Mouse (Mus musculus) right cerebral cortex, postnatal 10 days (tissue): ENCODE data around the gene Megf11.

ENCODE experiments used
- DNase-seq, 2 experiments: peaks; one replicate each; pipeline ENCODE4 v3.0.0; 2021; ENCODE audit warnings: low spot score in 2 of 2

The Megf11 gene

GRCm38 (mm10) chr9:64385511-64386465 is at the start of gene Megf11:
Megf11 (plus strand) TSS chr9:64385626.
- peak; percentile 67 to 75 for DNase-seq

GRCm38 (mm10) chr9:64335825-64336224 is 49.6 kb upstream of the Megf11 start:
- DNase-seq, result no peak

GRCm38 (mm10) chr9:64339361-64339760 is 46.1 kb upstream of the Megf11 start:
- DNase-seq, result no peak

- DNase-seq, result peak; percentile 75 to 77
Observed at GRCm38 (mm10) chr9:64340351-64341253, 44.8 kb upstream of the Megf11 start.

- no peak for DNase-seq
Observed at GRCm38 (mm10) chr9:64341254-64341566, 44.2 kb upstream of the Megf11 start, which contains the start of gene Dis3l. Dis3l (minus strand) TSS chr9:64341288.

GRCm38 (mm10) chr9:64341671-64342070 is 43.8 kb upstream of the Megf11 start:
- DNase-seq, result no peak

- no peak for DNase-seq
Observed at GRCm38 (mm10) chr9:64343656-64344055, 41.8 kb upstream of the Megf11 start.

GRCm38 (mm10) chr9:64345931-64346330 is 39.5 kb upstream of the Megf11 start:
- DNase-seq, result no peak

- DNase-seq, result no peak
Observed at GRCm38 (mm10) chr9:64347377-64347776, 38.0 kb upstream of the Megf11 start.

- DNase-seq, result no peak
Observed at GRCm38 (mm10) chr9:64349490-64349889, 35.9 kb upstream of the Megf11 start.

GRCm38 (mm10) chr9:64351191-64351590 is 34.2 kb upstream of the Megf11 start:
- no peak for DNase-seq

GRCm38 (mm10) chr9:64355627-64356026 is 29.8 kb upstream of the Megf11 start:
- DNase-seq, result peak; percentile 53 to 63

- DNase-seq, result no peak
Observed at GRCm38 (mm10) chr9:64361231-64361950, 24.0 kb upstream of the Megf11 start.

GRCm38 (mm10) chr9:64369871-64370270 is 15.6 kb upstream of the Megf11 start:
- no peak for DNase-seq

GRCm38 (mm10) chr9:64371305-64371819 is 14.1 kb upstream of the Megf11 start:
- no peak for DNase-seq

GRCm38 (mm10) chr9:64376380-64376779 is 9.0 kb upstream of the Megf11 start:
- DNase-seq, result no peak

GRCm38 (mm10) chr9:64383021-64383788 is 2.2 kb upstream of the Megf11 start:
- DNase-seq, result peak in 1 of 2 experiments; percentile 36

GRCm38 (mm10) chr9:64386466-64387211 is 1.2 kb downstream of the Megf11 start:
- peak in 1 of 2 experiments; percentile 36 for DNase-seq

- peak in 1 of 2 experiments; percentile 15 for DNase-seq
Observed at GRCm38 (mm10) chr9:64389576-64390292, 4.3 kb downstream of the Megf11 start.
